ENCODE assay signal across 34 mouse cellular contexts in genomic region chr12:77220616-77221015, GRCm38 (mm10).
"Had no signal": no experiment of that assay in that cellular context is flagged by ENCODE, and none has a peak within 500 bp of the region (broad histone marks: within the 10 kb centered on the region; RNA-seq: fewer than 3 reads in every experiment).

No protein-coding gene starts in this region.

- H3K9me3 ChIP-seq: heart, embryonic 10.5 days; heart, embryonic 12.5 days; heart, embryonic 13.5 days; heart, embryonic 15.5 days; hindbrain, embryonic 10.5 days; hindbrain, embryonic 12.5 days; hindbrain, embryonic 13.5 days; hindbrain, embryonic 15.5 days; intestine, embryonic 15.5 days; kidney, embryonic 15.5 days had no signal

- H3K36me3 ChIP-seq: heart, embryonic 10.5 days; heart, embryonic 12.5 days; heart, embryonic 13.5 days; heart, embryonic 15.5 days; hindbrain, embryonic 10.5 days; hindbrain, embryonic 12.5 days; hindbrain, embryonic 13.5 days; hindbrain, embryonic 15.5 days; intestine, embryonic 15.5 days; kidney, embryonic 15.5 days had no signal

- ATAC-seq: hindbrain, embryonic 16.5 days; hindbrain, postnatal 0 days; inflammation-experienced regulatory T-cells, adult 6 months; intestine, embryonic 15.5 days; intestine, embryonic 16.5 days; intestine, postnatal 0 days had no signal

- H3K27ac ChIP-seq: heart, embryonic 10.5 days; heart, embryonic 13.5 days; heart, embryonic 15.5 days; hindbrain, embryonic 10.5 days; hindbrain, embryonic 12.5 days; hindbrain, embryonic 13.5 days; hindbrain, embryonic 14.5 days; hindbrain, embryonic 15.5 days; hindbrain, postnatal 0 days; intestine, embryonic 15.5 days; kidney, embryonic 15.5 days; kidney, postnatal 0 days; layer of hippocampus, adult 2 months had no signal

- DNase-seq: heart, postnatal 10 days; heart, postnatal 14 days; heart, postnatal 36 days; heart, postnatal 4 days; kidney, adult 11 months; kidney, adult 18-20 months; kidney, adult 2 months; kidney, adult 8-10 months; kidney, adult 9 months; kidney, postnatal 10 days; kidney, postnatal 14 days; kidney, postnatal 25 days; kidney, postnatal 36 days; kidney, postnatal 4 days; layer of hippocampus, adult 9-11 months; layer of hippocampus, postnatal 36 days had no signal

- H3K4me3 ChIP-seq: heart, embryonic 10.5 days; heart, embryonic 12.5 days; heart, embryonic 13.5 days; heart, embryonic 15.5 days; hindbrain, embryonic 10.5 days; hindbrain, embryonic 12.5 days; hindbrain, embryonic 13.5 days; hindbrain, embryonic 15.5 days; intestine, embryonic 15.5 days; kidney, embryonic 15.5 days; layer of hippocampus, adult 2 months had no signal

- H3K27me3 ChIP-seq: heart, embryonic 12.5 days; heart, embryonic 13.5 days; heart, embryonic 15.5 days; hindbrain, embryonic 12.5 days; hindbrain, embryonic 13.5 days; hindbrain, embryonic 15.5 days; intestine, embryonic 15.5 days; kidney, embryonic 15.5 days had no signal

- H3K9ac ChIP-seq: heart, embryonic 12.5 days; heart, embryonic 13.5 days; heart, embryonic 15.5 days; hindbrain, embryonic 12.5 days; hindbrain, embryonic 13.5 days; hindbrain, embryonic 14.5 days; hindbrain, embryonic 15.5 days; intestine, embryonic 15.5 days; kidney, embryonic 15.5 days had no signal

- H3K4me1 ChIP-seq: hindbrain, embryonic 10.5 days; hindbrain, embryonic 12.5 days; hindbrain, embryonic 13.5 days; hindbrain, embryonic 15.5 days; intestine, embryonic 15.5 days; kidney, embryonic 15.5 days had no signal
